Mouse (Mus musculus) MEL (cell line): ENCODE measurements around the gene Gm47995. TPM values are rescaled to one million over a fixed set of nuclear protein-coding genes. Genes with fewer than 3 reads are reported as not detected.

Experiments
- DNase-seq: peaks from one replicate; pipeline ENCODE4 v3.0.0; 2011; ENCODE audit warnings: low read depth, low spot score
- H3K27ac ChIP-seq: 2 replicates; pipeline ENCODE4 v1.5.1; 2012; ENCODE audit warnings: low read depth, mild to moderate bottlenecking, control low read depth, low read length, moderate library complexity; ENCODE audit not compliant: control insufficient read depth
- H3K27me3 ChIP-seq, 2 experiments: fragments of 150-350 bp in 1 of 2; sonication (generic) in 1 of 2; 2 replicates each; pipeline ENCODE4 v1.6.1; 2012; ENCODE audit warnings: low read length in 2 of 2, mild to moderate bottlenecking in 2 of 2, improper control_type of control experiment in 1 of 2, moderate library complexity in 1 of 2; ENCODE audit not compliant: insufficient read depth in 2 of 2, control insufficient read depth in 1 of 2
- H3K36me3 ChIP-seq, 2 experiments: 2 replicates each; pipeline ENCODE4 v1.6.1; 2012 to 2014; ENCODE audit warnings: low read length in 2 of 2, improper control_type of control experiment in 1 of 2, inconsistent platforms in 1 of 2, mild to moderate bottlenecking in 1 of 2; ENCODE audit not compliant: insufficient read depth in 2 of 2, control insufficient read depth in 1 of 2
- H3K4me1 ChIP-seq, 2 experiments: fragments of 150-350 bp in 1 of 2; sonication (generic) in 1 of 2; 2 replicates each; pipeline ENCODE4 v1.6.1; 2012; ENCODE audit warnings: low read length in 2 of 2, improper control_type of control experiment in 1 of 2, mild to moderate bottlenecking in 1 of 2; ENCODE audit not compliant: insufficient read depth in 2 of 2, control insufficient read depth in 1 of 2
- H3K4me3 ChIP-seq, 2 experiments: fragments of 150-350 bp in 1 of 2; sonication (generic) in 1 of 2; 2 replicates each; pipeline ENCODE4 v1.5.1; 2012; ENCODE audit warnings: low read depth in 2 of 2, low read length in 2 of 2, mild to moderate bottlenecking in 2 of 2, moderate library complexity in 2 of 2, control low read depth in 1 of 2, improper control_type of control experiment in 1 of 2; ENCODE audit not compliant: control insufficient read depth in 1 of 2, insufficient read depth in 1 of 2
- H3K79me2 ChIP-seq: 2 replicates; pipeline ENCODE4 v1.6.1; 2012; ENCODE audit warnings: mild to moderate bottlenecking, low read length, moderate library complexity; ENCODE audit not compliant: control insufficient read depth, poor library complexity, insufficient read depth
- H3K9ac ChIP-seq: 2 replicates; pipeline ENCODE4 v1.6.1; 2012; ENCODE audit warnings: low read depth, mild to moderate bottlenecking, control low read depth, low read length, moderate library complexity; ENCODE audit not compliant: control insufficient read depth, poor library complexity, severe bottlenecking
- H3K9me3 ChIP-seq: fragments of 150-350 bp; sonication (generic); replicated peaks from 2 replicates; pipeline ENCODE4 v1.6.1; 2012; ENCODE audit warnings: mild to moderate bottlenecking, low read length, improper control_type of control experiment, moderate library complexity; ENCODE audit not compliant: insufficient read depth
- BHLHE40 ChIP-seq: IDR thresholded peaks from 2 replicates; pipeline ENCODE4 v1.6.1; 2012; ENCODE audit warnings: low read depth, mild to moderate bottlenecking, inconsistent platforms, low read length, improper control_type of control experiment, borderline replicate concordance
- CHD1 ChIP-seq: IDR thresholded peaks from 2 replicates; pipeline ENCODE4 v1.6.1; 2012; ENCODE audit warnings: low read depth, mild to moderate bottlenecking, inconsistent platforms, low read length, improper control_type of control experiment
- CHD2 ChIP-seq: IDR thresholded peaks from 2 replicates; pipeline ENCODE4 v1.6.1; 2011; ENCODE audit warnings: low read length, improper control_type of control experiment
- CTCF ChIP-seq, 3 experiments: IDR thresholded peaks in 2 of 3; conservative IDR thresholded peaks in 1 of 3; 2 replicates each; pipeline ENCODE4 v1.5.1; 2011 to 2012; ENCODE audit warnings: low read length in 3 of 3, low read depth in 2 of 3, mild to moderate bottlenecking in 2 of 3, improper control_type of control experiment in 1 of 3, inconsistent platforms in 1 of 3, mixed read lengths in 1 of 3, moderate library complexity in 1 of 3; ENCODE audit not compliant: control insufficient read depth in 1 of 3, insufficient read depth in 1 of 3, poor library complexity in 1 of 3, severe bottlenecking in 1 of 3
- EP300 ChIP-seq, 2 experiments: IDR thresholded peaks; 2 replicates each; pipeline ENCODE4 v1.6.1; 2011; ENCODE audit warnings: improper control_type of control experiment in 2 of 2, low read length in 2 of 2, low read depth in 1 of 2, mild to moderate bottlenecking in 1 of 2
- ETS1 ChIP-seq: IDR thresholded peaks from 2 replicates; pipeline ENCODE4 v1.6.1; 2012; ENCODE audit warnings: low read depth, mild to moderate bottlenecking, inconsistent platforms, low read length, improper control_type of control experiment, moderate library complexity
- GABPA ChIP-seq: IDR thresholded peaks from 2 replicates; pipeline ENCODE4 v1.6.1; 2012; ENCODE audit warnings: low read depth, mild to moderate bottlenecking, inconsistent platforms, low read length, improper control_type of control experiment, moderate library complexity
- GATA1 ChIP-seq: IDR thresholded peaks from 2 replicates; pipeline ENCODE4 v1.6.1; 2011; ENCODE audit warnings: low read depth, low read length, improper control_type of control experiment
- HCFC1 ChIP-seq: IDR thresholded peaks from 2 replicates; pipeline ENCODE4 v1.6.1; 2012; ENCODE audit warnings: low read depth, mild to moderate bottlenecking, inconsistent platforms, low read length, improper control_type of control experiment, moderate library complexity
- JUND ChIP-seq: IDR thresholded peaks from 2 replicates; pipeline ENCODE4 v1.6.1; 2011; ENCODE audit warnings: low read depth, mild to moderate bottlenecking, improper control_type of control experiment, low read length
- KAT2A ChIP-seq: conservative IDR thresholded peaks from 2 replicates; pipeline ENCODE4 v1.6.1; 2012; ENCODE audit warnings: low read depth, low read length, improper control_type of control experiment, inconsistent platforms
- MAFK ChIP-seq: IDR thresholded peaks from 2 replicates; pipeline ENCODE4 v1.6.1; 2011; ENCODE audit warnings: low read depth, mild to moderate bottlenecking, low read length, improper control_type of control experiment, borderline replicate concordance
- MAX ChIP-seq: IDR thresholded peaks from 2 replicates; pipeline ENCODE4 v1.6.1; 2011; ENCODE audit warnings: low read length, improper control_type of control experiment
- MAZ ChIP-seq: IDR thresholded peaks from 2 replicates; pipeline ENCODE4 v1.6.1; 2012; ENCODE audit warnings: low read depth, mild to moderate bottlenecking, inconsistent platforms, low read length, improper control_type of control experiment
- MXI1 ChIP-seq: IDR thresholded peaks from 2 replicates; pipeline ENCODE4 v1.6.1; 2011; ENCODE audit warnings: mild to moderate bottlenecking, low read depth, low read length, improper control_type of control experiment
- MYB ChIP-seq: IDR thresholded peaks from 2 replicates; pipeline ENCODE4 v1.6.1; 2011; ENCODE audit warnings: mild to moderate bottlenecking, low read depth, low read length, improper control_type of control experiment
- MYC ChIP-seq: IDR thresholded peaks from 2 replicates; pipeline ENCODE4 v1.6.1; 2011; ENCODE audit warnings: low read depth, mild to moderate bottlenecking, low read length, improper control_type of control experiment, moderate library complexity
- NRF1 ChIP-seq: IDR thresholded peaks from 2 replicates; pipeline ENCODE4 v1.6.1; 2014; ENCODE audit warnings: low read depth, mild to moderate bottlenecking, inconsistent platforms, low read length, improper control_type of control experiment, moderate library complexity; ENCODE audit not compliant: poor library complexity, insufficient read depth, severe bottlenecking
- POLR2A ChIP-seq, 2 experiments: IDR thresholded peaks; 2 replicates each; pipeline ENCODE4 v1.6.1; 2011 to 2012; ENCODE audit warnings: low read length in 2 of 2, mild to moderate bottlenecking in 2 of 2, control low read depth in 1 of 2, improper control_type of control experiment in 1 of 2, low read depth in 1 of 2, moderate library complexity in 1 of 2; ENCODE audit not compliant: control insufficient read depth in 1 of 2, insufficient read depth in 1 of 2, poor library complexity in 1 of 2
- RCOR1 ChIP-seq: IDR thresholded peaks from 2 replicates; pipeline ENCODE4 v1.6.1; 2012; ENCODE audit warnings: low read depth, mild to moderate bottlenecking, inconsistent platforms, low read length, improper control_type of control experiment
- SIN3A ChIP-seq: IDR thresholded peaks from 2 replicates; pipeline ENCODE4 v1.6.1; 2012; ENCODE audit warnings: low read length, improper control_type of control experiment, inconsistent platforms
- TAL1 ChIP-seq: IDR thresholded peaks from 2 replicates; pipeline ENCODE4 v1.6.1; 2012; ENCODE audit warnings: mild to moderate bottlenecking, inconsistent platforms, low read length, moderate library complexity, mixed read lengths
- TBP ChIP-seq: IDR thresholded peaks from 2 replicates; pipeline ENCODE4 v1.8.0; 2011; ENCODE audit warnings: low read depth, low read length, improper control_type of control experiment
- TCF12 ChIP-seq: IDR thresholded peaks from 2 replicates; pipeline ENCODE4 v1.6.1; 2014; ENCODE audit warnings: low read depth, mild to moderate bottlenecking, inconsistent platforms, low read length, improper control_type of control experiment, moderate library complexity
- USF1 ChIP-seq: IDR thresholded peaks from 2 replicates; pipeline ENCODE4 v1.6.1; 2014; ENCODE audit warnings: low read depth, mild to moderate bottlenecking, inconsistent platforms, low read length, improper control_type of control experiment, moderate library complexity
- USF2 ChIP-seq, 2 experiments: IDR thresholded peaks; 2 replicates each; pipeline ENCODE4 v1.6.1; 2011 to 2012; ENCODE audit warnings: improper control_type of control experiment in 2 of 2, low read length in 2 of 2, borderline replicate concordance in 1 of 2, inconsistent platforms in 1 of 2, low read depth in 1 of 2, mild to moderate bottlenecking in 1 of 2; ENCODE audit not compliant: insufficient read depth in 1 of 2
- ZC3H11A ChIP-seq: IDR thresholded peaks from 2 replicates; pipeline ENCODE4 v1.6.1; 2012; ENCODE audit warnings: low read depth, mild to moderate bottlenecking, inconsistent platforms, low read length, improper control_type of control experiment
- ZMIZ1 ChIP-seq: IDR thresholded peaks from 2 replicates; pipeline ENCODE4 v1.6.1; 2012; ENCODE audit warnings: low read depth, mild to moderate bottlenecking, inconsistent platforms, low read length, improper control_type of control experiment, moderate library complexity
- polyA plus RNA-seq, 2 experiments: library from polyadenylated mRNA; stranded (reverse) in 1 of 2; unstranded in 1 of 2; fragments of >175 nt in 1 of 2; fragments of >200 nt in 1 of 2; gene quantifications; 2 replicates each; pipeline versions ENCODE4 v1.2.1 to v1.2.4; 2012; ENCODE audit warnings: low replicate concordance in 2 of 2, low read depth in 1 of 2; ENCODE audit not compliant: insufficient read length in 2 of 2, insufficient read depth in 1 of 2, missing spikeins in 1 of 2
- total RNA-seq: library from RNA; depleted of rRNA; stranded (reverse); fragments of 300-350 nt; gene quantifications from 2 replicates; pipeline ENCODE4 v1.2.3, GENCODE M21; 2012

Gm47995 gene
- total and polyA plus RNA-seq, 3 experiments: 0.18 TPM; not detected in 2

GRCm38 (mm10) chr1:151171572-151172461 lies 26.4 kb upstream of the Gm47995 start (continued):
- TF ChIP-seq TBP (no peak), CHD1 (no peak), KAT2A (no peak), SIN3A (peak; percentile 69)

- peak overlapping the region; percentile 97 for H3K27ac ChIP-seq
- H3K4me3 ChIP-seq: peak overlapping the region; percentile 52 to 53
- H3K79me2 ChIP-seq: no peaks in the 10 kb centered on the region
- TF ChIP-seq ETS1: peak; percentile 95
- TF ChIP-seq MXI1: no peak
- TF ChIP-seq MYB: peak; percentile 65
- 0 out of 2 replicates have a peak, but pooled peaks have one; percentile 77 for TF ChIP-seq ZMIZ1
- peak; percentile 98 for TF ChIP-seq TCF12
- peak; percentile 54 for TF ChIP-seq TBP
- TF ChIP-seq GABPA: peak; percentile 46; the same call in 1 of the 2 replicates
- peak; percentile 76 for TF ChIP-seq SIN3A
- TF ChIP-seq RCOR1: peak; percentile 81
- peak; percentile 91 for TF ChIP-seq MAFK
- TF ChIP-seq NRF1: no peak
- TF ChIP-seq EP300 (IDR thresholded peaks at IDR 0.05; ENCODE audit: low read depth in 1 of 2, low read length in 2 of 2): peak; percentile 87 to 93
- TF ChIP-seq TAL1: peak; percentile 85
- TF ChIP-seq CHD2: no peak
- TF ChIP-seq JUND: no peak
- peak; percentile 68 for TF ChIP-seq HCFC1
- peak; percentile 80 for TF ChIP-seq MAX
- TF ChIP-seq ZC3H11A: no peak
- peak; percentile 82 for TF ChIP-seq MAZ
- TF ChIP-seq CHD1: no peak
- no peak for TF ChIP-seq POLR2A (IDR thresholded peaks at IDR 0.05; ENCODE audit: control insufficient read depth in 1 of 2, insufficient read depth in 1 of 2, low read depth in 1 of 2, low read length in 2 of 2, poor library complexity in 1 of 2)
- peak; percentile 93 for TF ChIP-seq BHLHE40
- no peak for TF ChIP-seq CTCF (IDR thresholded peaks at IDR 0.05 in 2 of 3, conservative IDR thresholded peaks at IDR 0.05 in 1 of 3; ENCODE audit: control insufficient read depth in 1 of 3, insufficient read depth in 1 of 3, low read depth in 2 of 3, low read length in 3 of 3, poor library complexity in 1 of 3, severe bottlenecking in 1 of 3)
- peak; percentile 90 for TF ChIP-seq GATA1
- peak; percentile 82 for TF ChIP-seq USF1
- peak in 1 of 2 experiments; percentile 55; a peak in 1 of 4 replicates for TF ChIP-seq USF2 (IDR thresholded peaks at IDR 0.05; ENCODE audit: borderline replicate concordance in 1 of 2, insufficient read depth in 1 of 2, low read depth in 1 of 2, low read length in 2 of 2)
- peak; percentile 11; the same call in 1 of the 2 replicates for TF ChIP-seq MYC
- H3K9me3 ChIP-seq: no peaks in the 10 kb centered on the region
- H3K9ac ChIP-seq: peak overlapping the region; percentile 61
- DNase-seq: peak; percentile 87
- H3K27me3 ChIP-seq: no peaks in the 10 kb centered on the region
- H3K36me3 ChIP-seq: peaks cover 0 to 36% of the 10 kb centered on the region in 2 experiments; a peak in 2 of 4 replicates
- peaks cover 29 to 51% of the 10 kb centered on the region in 2 experiments for H3K4me1 ChIP-seq
Measured at GRCm38 (mm10) chr1:151177030-151177936, 21.0 kb upstream of the Gm47995 start.
